Mouse (Mus musculus) ovary, adult 18-20 months (tissue): ENCODE results near the gene Tbl2.

ENCODE experiments used
- DNase-seq: peaks from one replicate; pipeline ENCODE4 v3.0.0; 2022; ENCODE audit warnings: low spot score, mixed read lengths

The Tbl2 gene

GRCm38 (mm10) chr5:135186621-135187348, 37.3 kb downstream of the Tbl2 start, which contains the start of gene Baz1b:
TSS of gene Baz1b (plus strand) at chr5:135187264.
- DNase-seq, result peak; percentile 99

- DNase-seq, result no peak
These were observed 38.1 kb downstream of the Tbl2 start for GRCm38 (mm10) chr5:135187349-135188213.

- no peak for DNase-seq
These were observed 38.7 kb downstream of the Tbl2 start for GRCm38 (mm10) chr5:135188214-135188554.

- DNase-seq, result no peak
These were observed 40.0 kb downstream of the Tbl2 start for GRCm38 (mm10) chr5:135189281-135190022.

- DNase-seq, result no peak
These were observed 42.2 kb downstream of the Tbl2 start for GRCm38 (mm10) chr5:135191620-135192019.

GRCm38 (mm10) chr5:135192431-135192830, 43.0 kb downstream of the Tbl2 start:
- DNase-seq, result no peak

- DNase-seq, result no peak
These were observed 46.9 kb downstream of the Tbl2 start for GRCm38 (mm10) chr5:135196367-135196766.

GRCm38 (mm10) chr5:135202763-135203162, 53.3 kb downstream of the Tbl2 start:
- DNase-seq, result no peak

GRCm38 (mm10) chr5:135208197-135208596, 58.7 kb downstream of the Tbl2 start:
- DNase-seq, result no peak
